Mouse (Mus musculus) myocyte (in vitro differentiated cells): Measurements from ENCODE around the gene Dctpp1.

Experiments used
- CEBPB ChIP-seq: IDR thresholded peaks from 2 replicates; pipeline ENCODE4 v1.6.1; 2011; ENCODE audit warnings: mild to moderate bottlenecking, moderate library complexity; ENCODE audit not compliant: poor library complexity, insufficient read depth, severe bottlenecking
- E2F4 ChIP-seq: IDR thresholded peaks from one replicate; pipeline ENCODE4 v1.6.1; 2011; ENCODE audit warnings: mild to moderate bottlenecking, control low read depth, moderate library complexity; ENCODE audit not compliant: insufficient read depth
- MAX ChIP-seq: IDR thresholded peaks from one replicate; pipeline ENCODE4 v1.6.1; 2011; ENCODE audit warnings: low read depth, mild to moderate bottlenecking, control low read depth
- MYOD1 ChIP-seq, 3 experiments: IDR thresholded peaks; one replicate each; pipeline ENCODE4 v1.6.1; 2011; ENCODE audit warnings: control low read depth in 2 of 3, low read depth in 2 of 3, mild to moderate bottlenecking in 2 of 3, moderate library complexity in 1 of 3; ENCODE audit not compliant: insufficient read length in 2 of 3, control insufficient read depth in 1 of 3
- MYOG ChIP-seq, 3 experiments: IDR thresholded peaks; one replicate each; pipeline ENCODE4 v1.6.1; 2011; ENCODE audit warnings: control low read depth in 2 of 3, low read depth in 2 of 3, mild to moderate bottlenecking in 2 of 3; ENCODE audit not compliant: insufficient read length in 2 of 3, control insufficient read depth in 1 of 3, insufficient read depth in 1 of 3
- POLR2A ChIP-seq: IDR thresholded peaks from one replicate; pipeline ENCODE4 v1.6.1; 2011; ENCODE audit warnings: low read depth, mild to moderate bottlenecking, control low read depth, moderate library complexity; ENCODE audit not compliant: insufficient read length
- POLR2AphosphoS2 ChIP-seq: IDR thresholded peaks from one replicate; pipeline ENCODE4 v1.6.1; 2011; ENCODE audit warnings: low read depth, control low read depth; ENCODE audit not compliant: insufficient read length
- REST ChIP-seq: IDR thresholded peaks from one replicate; pipeline ENCODE4 v1.6.1; 2011; ENCODE audit warnings: mild to moderate bottlenecking, control low read depth, moderate library complexity; ENCODE audit not compliant: insufficient read depth, insufficient read length
- SRF ChIP-seq: IDR thresholded peaks from one replicate; pipeline ENCODE4 v1.6.1; 2011; ENCODE audit warnings: low read depth; ENCODE audit not compliant: control insufficient read depth, insufficient read length
- TCF12 ChIP-seq: IDR thresholded peaks from one replicate; pipeline ENCODE4 v1.6.1; 2011; ENCODE audit warnings: mild to moderate bottlenecking, control low read depth; ENCODE audit not compliant: poor library complexity, insufficient read depth, severe bottlenecking
- TCF3 ChIP-seq: IDR thresholded peaks from one replicate; pipeline ENCODE4 v1.6.1; 2011; ENCODE audit warnings: low read depth, control low read depth; ENCODE audit not compliant: insufficient read length
- USF1 ChIP-seq: IDR thresholded peaks from one replicate; pipeline ENCODE4 v1.6.1; 2011; ENCODE audit warnings: low read depth, mild to moderate bottlenecking, control low read depth, moderate library complexity

GRCm38 (mm10) chr7:127220440-127220839 is 40.1 kb downstream of the Dctpp1 start:
- TF ChIP-seq POLR2A (no peak), POLR2AphosphoS2 (no peak), E2F4 (no peak), CEBPB (no peak), MAX (no peak), USF1 (no peak), MYOG (IDR thresholded peaks at IDR 0.05; ENCODE audit: control insufficient read depth in 1 of 3, insufficient read depth in 1 of 3, insufficient read length in 2 of 3, low read depth in 2 of 3) (no peak), MYOD1 (IDR thresholded peaks at IDR 0.05; ENCODE audit: control insufficient read depth in 1 of 3, insufficient read length in 2 of 3, low read depth in 2 of 3) (no peak), TCF12 (no peak), TCF3 (no peak), SRF (no peak), REST (no peak)
